Mouse (Mus musculus) lung, embryonic 14.5 days (tissue): ENCODE measurements around the gene Atp6v0a1. TPM values are rescaled to one million over a fixed set of nuclear protein-coding genes. Genes with fewer than 3 reads are reported as not detected.
"Not testable (repeated sequence)": the region's sequence is repeated elsewhere in the genome, so short reads cannot be mapped to it uniquely, and the experiment has no call there.

Experiments
- ATAC-seq: fragments of 200-750 bp; cut with Nextera tagmentation; 2 replicates; pipeline ENCODE4 v1.8.0; 2017; ENCODE audit warnings: mild to moderate bottlenecking, moderate TSS enrichment, moderate library complexity; ENCODE audit not compliant: insufficient read depth
- DNase-seq: peaks from one replicate; pipeline ENCODE4 v3.0.0-alpha.2; 2015
- H3K27ac ChIP-seq: fragments of 300-500 bp; sonication (generic); 2 replicates; pipeline ENCODE4 v1.5.1; 2014; ENCODE audit warnings: low read depth, mild to moderate bottlenecking, moderate library complexity
- H3K27me3 ChIP-seq: fragments of 300-500 bp; sonication (generic); 2 replicates; pipeline ENCODE4 v1.6.1; 2014; ENCODE audit warnings: low read length, control low read depth; ENCODE audit not compliant: insufficient read depth
- H3K36me3 ChIP-seq: fragments of 300-500 bp; sonication (generic); 2 replicates; pipeline ENCODE4 v1.6.1; 2014; ENCODE audit warnings: control low read depth; ENCODE audit not compliant: insufficient read depth
- H3K4me1 ChIP-seq: fragments of 300-500 bp; sonication (generic); 2 replicates; pipeline ENCODE4 v1.6.1; 2014; ENCODE audit warnings: antibody characterized with exemption, control low read depth; ENCODE audit not compliant: insufficient read depth
- H3K4me2 ChIP-seq: fragments of 300-500 bp; sonication (generic); 2 replicates; pipeline ENCODE4 v1.6.1; 2014; ENCODE audit warnings: mild to moderate bottlenecking
- H3K4me3 ChIP-seq: fragments of 300-500 bp; sonication (generic); 2 replicates; pipeline ENCODE4 v1.5.1; 2014; ENCODE audit warnings: low read depth, low read length
- H3K9ac ChIP-seq: fragments of 300-500 bp; sonication (generic); 2 replicates; pipeline ENCODE4 v1.6.1; 2014
- H3K9me3 ChIP-seq: fragments of 300-500 bp; sonication (generic); 2 replicates; pipeline ENCODE4 v1.6.1; 2016; ENCODE audit warnings: low read depth, low read length, control low read depth
- CTCF ChIP-seq: IDR thresholded peaks from 2 replicates; pipeline ENCODE4 v1.5.1; 2016; ENCODE audit warnings: antibody characterized with exemption, low read depth
- WGBS: fragments of 180-500 bp; shearing (Covaris S2); extraction: QIAGEN DNeasy Blood & Tissue Kit; methylation state at CpG from one replicate; pipeline ENCODE4 v1.1.7; 2014; 5-methylcytosine and 5-hydroxymethylcytosine counted together
- polyA plus RNA-seq: library from polyadenylated mRNA; unstranded; fragments of >200 nt; fragmentation: Nextera tagmentation; extraction: Ambion mirVana; gene quantifications from 2 replicates; pipeline ENCODE4 v1.2.1, GENCODE M21; 2014

Atp6v0a1 gene
- polyA plus RNA-seq, 1 experiment from 2014 or later: 38.0 TPM

GRCm38 (mm10) chr11:100989666-100990065, 19.6 kb upstream of the Atp6v0a1 start:
- Histone ChIP-seq H3K27me3 (no peaks in the 10 kb centered on the region), H3K27ac (no peak overlapping the region), H3K4me2 (no peak overlapping the region), H3K4me3 (no peak overlapping the region), H3K36me3 (no peaks in the 10 kb centered on the region), H3K9me3 (no peaks in the 10 kb centered on the region), H3K4me1 (no peaks in the 10 kb centered on the region), H3K9ac (no peak overlapping the region)
- 54% methylated on average over 2 of the region's 2 CpGs for WGBS
- ATAC-seq: no peak
- DNase-seq: no peak
- no peak for TF ChIP-seq CTCF

GRCm38 (mm10) chr11:100991027-100991534, 18.2 kb upstream of the Atp6v0a1 start:
- no peak for ATAC-seq
- Histone ChIP-seq H3K36me3 (no peaks in the 10 kb centered on the region), H3K27ac (no peak overlapping the region), H3K9me3 (no peaks in the 10 kb centered on the region), H3K27me3 (no peaks in the 10 kb centered on the region), H3K9ac (no peak overlapping the region), H3K4me2 (no peak overlapping the region), H3K4me1 (no peaks in the 10 kb centered on the region), H3K4me3 (no peak overlapping the region)
- DNase-seq: no peak
- TF ChIP-seq CTCF: no peak
- WGBS: 14% methylated on average over 6 of the region's 6 CpGs

GRCm38 (mm10) chr11:100993437-100993836, 15.8 kb upstream of the Atp6v0a1 start:
- Histone ChIP-seq H3K4me1 (no peaks in the 10 kb centered on the region), H3K4me3 (no peak overlapping the region), H3K27me3 (no peaks in the 10 kb centered on the region), H3K9ac (no peak overlapping the region), H3K36me3 (no peaks in the 10 kb centered on the region), H3K9me3 (no peaks in the 10 kb centered on the region), H3K27ac (no peak overlapping the region), H3K4me2 (no peak overlapping the region)
- ATAC-seq (no peak), DNase-seq (no peak)
- no peak for TF ChIP-seq CTCF
- WGBS: 89% methylated on average over 2 of the region's 2 CpGs

- Histone ChIP-seq H3K27me3 (no peaks in the 10 kb centered on the region), H3K4me1 (no peaks in the 10 kb centered on the region), H3K9ac (no peak overlapping the region), H3K36me3 (no peaks in the 10 kb centered on the region), H3K27ac (no peak overlapping the region), H3K4me3 (no peak overlapping the region), H3K9me3 (no peaks in the 10 kb centered on the region), H3K4me2 (no peak overlapping the region)
- TF ChIP-seq CTCF: no peak
- no peak for ATAC-seq
- no peak for DNase-seq
- 40% methylated on average over 9 of the region's 9 CpGs for WGBS
These were observed 15.0 kb upstream of the Atp6v0a1 start for GRCm38 (mm10) chr11:100994233-100994632.

- Histone ChIP-seq H3K9ac (no peak overlapping the region), H3K4me1 (no peaks in the 10 kb centered on the region), H3K27ac (no peak overlapping the region), H3K36me3 (no peaks in the 10 kb centered on the region), H3K9me3 (no peaks in the 10 kb centered on the region), H3K4me3 (no peak overlapping the region), H3K27me3 (no peaks in the 10 kb centered on the region), H3K4me2 (no peak overlapping the region)
- DNase-seq: no peak
- 66% methylated on average over 5 of the region's 5 CpGs for WGBS
- no peak for ATAC-seq
- TF ChIP-seq CTCF: no peak
These were observed 14.6 kb upstream of the Atp6v0a1 start for GRCm38 (mm10) chr11:100994655-100995054.

- Histone ChIP-seq H3K9ac (no peak overlapping the region), H3K4me1 (no peaks in the 10 kb centered on the region), H3K9me3 (no peaks in the 10 kb centered on the region), H3K27ac (no peak overlapping the region), H3K4me3 (no peak overlapping the region), H3K36me3 (no peaks in the 10 kb centered on the region), H3K27me3 (no peaks in the 10 kb centered on the region), H3K4me2 (no peak overlapping the region)
- no peak for TF ChIP-seq CTCF
- 74% methylated on average over 4 of the region's 4 CpGs for WGBS
- DNase-seq: no peak
- ATAC-seq: no peak
These were observed 12.8 kb upstream of the Atp6v0a1 start for GRCm38 (mm10) chr11:100996501-100996900.

GRCm38 (mm10) chr11:100998836-100999235, 10.4 kb upstream of the Atp6v0a1 start:
- H3K4me1 ChIP-seq: no peaks in the 10 kb centered on the region
- no peak for TF ChIP-seq CTCF
- H3K9ac ChIP-seq: no peak overlapping the region
- H3K36me3 ChIP-seq: no peaks in the 10 kb centered on the region
- WGBS: 79% methylated on average over 2 of the region's 2 CpGs
- no peaks in the 10 kb centered on the region for H3K9me3 ChIP-seq
- no peak for DNase-seq
- no peak for ATAC-seq
- no peaks in the 10 kb centered on the region for H3K27me3 ChIP-seq
- no peak overlapping the region for H3K4me3 ChIP-seq
- no peak overlapping the region for H3K27ac ChIP-seq
- H3K4me2 ChIP-seq: no peak overlapping the region

GRCm38 (mm10) chr11:100999254-100999653, 10.0 kb upstream of the Atp6v0a1 start:
- Histone ChIP-seq H3K27me3 (no peaks in the 10 kb centered on the region), H3K4me1 (no peaks in the 10 kb centered on the region), H3K36me3 (no peaks in the 10 kb centered on the region), H3K4me2 (no peak overlapping the region), H3K9ac (no peak overlapping the region), H3K27ac (no peak overlapping the region), H3K4me3 (no peak overlapping the region), H3K9me3 (no peaks in the 10 kb centered on the region)
- TF ChIP-seq CTCF: no peak
- DNase-seq (no peak), ATAC-seq (no peak)
- 60% methylated on average over 3 of the region's 3 CpGs for WGBS

- not testable (repeated sequence) for H3K27me3 ChIP-seq, H3K9ac ChIP-seq, H3K27ac ChIP-seq, H3K4me3 ChIP-seq, H3K4me2 ChIP-seq, DNase-seq, H3K9me3 ChIP-seq, H3K36me3 ChIP-seq, H3K4me1 ChIP-seq, ATAC-seq
- WGBS: 70% methylated on average over 5 of the region's 6 CpGs
These were observed 7.2 kb upstream of the Atp6v0a1 start for GRCm38 (mm10) chr11:101001875-101002552.
